Mouse (Mus musculus) stomach, postnatal 0 days (tissue): ENCODE data around the gene Tdrd3.

Source experiments
- CTCF ChIP-seq: IDR thresholded peaks from 2 replicates; pipeline ENCODE4 v1.5.1; 2016; ENCODE audit warnings: antibody characterized with exemption, low read depth, mild to moderate bottlenecking, moderate library complexity
- EP300 ChIP-seq: optimal IDR thresholded peaks from 2 replicates; pipeline ENCODE3; 2016; ENCODE audit warnings: antibody characterized with exemption

DNA sequence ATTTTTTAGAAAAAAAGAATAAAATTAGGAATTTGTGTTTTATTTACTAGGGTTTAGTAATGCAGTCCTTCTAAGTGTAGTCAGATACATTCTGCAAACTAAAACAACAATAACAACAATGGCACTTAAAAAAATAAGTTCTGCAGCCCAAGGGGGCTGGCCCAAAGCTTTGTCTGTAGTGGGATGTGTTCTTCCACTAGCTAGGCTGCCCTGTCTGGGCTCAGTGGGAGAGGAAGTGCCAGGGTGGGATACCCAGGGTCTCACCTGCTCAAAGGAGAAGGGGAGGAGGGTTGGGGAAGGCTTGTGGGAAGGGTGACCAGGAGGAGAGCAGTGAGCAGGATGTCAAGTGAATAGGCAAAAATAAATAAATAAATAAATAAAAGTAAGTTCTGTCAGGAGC is 48.2 kb downstream of the Tdrd3 start:
- TF ChIP-seq CTCF (no peak), EP300 (no peak)
